ENCODE assay signal across 24 mouse cellular contexts in genomic region chr13:96793451-96793850, GRCm38 (mm10). TPM values are rescaled to one million over a fixed set of nuclear protein-coding genes. Genes with fewer than 3 reads are reported as not detected.
"Had no signal": no experiment of that assay in that cellular context is flagged by ENCODE, and none has a peak within 500 bp of the region (broad histone marks: within the 10 kb centered on the region; RNA-seq: fewer than 3 reads in every experiment).

No protein-coding gene starts in this region.

- DNase-seq: layer of hippocampus, postnatal 36 days; left cerebral cortex, postnatal 4 days; liver, embryonic 13.5 days; lung, adult 2 months; lung, postnatal 14 days; lung, postnatal 4 days; midbrain, embryonic 14.5 days; right cerebral cortex, adult 18-20 months; right cerebral cortex, postnatal 14 days; right cerebral cortex, postnatal 4 days; thymus, adult 2 months; thymus, postnatal 14 days; thymus, postnatal 4 days had no signal

- H3K9me3 ChIP-seq: limb, embryonic 12.5 days; limb, embryonic 15.5 days; liver, embryonic 13.5 days; neural tube, embryonic 12.5 days; neural tube, embryonic 15.5 days had no signal

- H3K27me3 ChIP-seq: limb, embryonic 12.5 days; limb, embryonic 15.5 days; liver, embryonic 13.5 days; neural tube, embryonic 12.5 days; neural tube, embryonic 15.5 days had no signal

- H3K36me3 ChIP-seq: limb, embryonic 12.5 days; limb, embryonic 15.5 days; liver, embryonic 13.5 days; neural tube, embryonic 12.5 days; neural tube, embryonic 15.5 days had no signal

- H3K4me1 ChIP-seq: limb, embryonic 12.5 days; limb, embryonic 15.5 days; liver, embryonic 13.5 days; neural tube, embryonic 12.5 days; neural tube, embryonic 15.5 days had no signal

- H3K4me2 ChIP-seq: limb, embryonic 12.5 days; limb, embryonic 15.5 days; liver, embryonic 13.5 days; midbrain, embryonic 11.5 days; neural tube, embryonic 12.5 days; neural tube, embryonic 15.5 days had no signal

- ATAC-seq: intestine, postnatal 0 days had no signal

- H3K27ac ChIP-seq: limb, embryonic 12.5 days; limb, embryonic 15.5 days; liver, embryonic 13.5 days; neural tube, embryonic 12.5 days; neural tube, embryonic 15.5 days; stomach, postnatal 0 days had no signal

- H3K4me3 ChIP-seq: limb, embryonic 12.5 days; limb, embryonic 15.5 days; liver, embryonic 13.5 days; neural tube, embryonic 12.5 days; neural tube, embryonic 15.5 days had no signal

- H3K9ac ChIP-seq: limb, embryonic 12.5 days; limb, embryonic 15.5 days; liver, embryonic 13.5 days; neural tube, embryonic 12.5 days; neural tube, embryonic 15.5 days had no signal

RNA-seq across cellular contexts. Expression of gene Ankrd31, which starts 45.4 kb away (rescaled TPM):
- total RNA-seq: megakaryocyte progenitor cell, adult 5-6 weeks; megakaryocyte-erythroid progenitor cell, adult 5-6 weeks had no signal
- polyA plus RNA-seq: limb, embryonic 12.5 days; limb, embryonic 15.5 days; lung, adult 2 months; lung, embryonic 16.5 days; neural tube, embryonic 12.5 days; stomach, embryonic 14.5 days; stomach, postnatal 0 days; thymus, adult 2 months had no signal
